13 mouse cellular contexts compared by ENCODE assay signal in genomic region chr10:39163694-39164093, GRCm38 (mm10). TPM values are rescaled to one million over a fixed set of nuclear protein-coding genes. Genes with fewer than 3 reads are reported as not detected.
DNase-seq lines count a peak whose midpoint lies in the region; ATAC-seq and TF ChIP-seq lines count a peak whose summit lies in the region.
"Had no signal": no experiment of that assay in that cellular context is flagged by ENCODE, and none has a peak within 500 bp of the region (broad histone marks: within the 10 kb centered on the region; RNA-seq: fewer than 3 reads in every experiment).

TSS of gene Ccn6 (minus strand) at chr10:39163794.

- intact Hi-C loops in gastrocnemius, adult 2 months (cut with DNase I): no loop called here
- intact Hi-C loops in gastrocnemius, postnatal 36 days (cut with DNase I): no loop called here

- ATAC-seq in lung, embryonic 16.5 days (ENCODE audit: low read depth): no peak
- no peak for ATAC-seq in liver, embryonic 13.5 days (ENCODE audit: low read depth)
- no peak for ATAC-seq in stomach, embryonic 16.5 days (ENCODE audit: insufficient read depth, low FRiP score)

- no peaks in the 10 kb centered on the region; the same call in 1 of the 2 replicates for H3K27me3 ChIP-seq in lung, embryonic 16.5 days (ENCODE audit: control insufficient read depth, insufficient read depth, low read depth, low read length)
- H3K27me3 ChIP-seq in liver, embryonic 13.5 days: peaks cover 36% of the 10 kb centered on the region
- H3K27me3 ChIP-seq in stomach, embryonic 16.5 days (ENCODE audit: control insufficient read depth, insufficient read depth, low read length): no peaks in the 10 kb centered on the region
- H3K27me3 ChIP-seq: hindbrain, embryonic 13.5 days had no signal

- H3K27ac ChIP-seq in gastrocnemius, adult 2 months: peak within 1 kb of the TSS; percentile 69
- no peak within 1 kb of the TSS for H3K27ac ChIP-seq in lung, embryonic 16.5 days (ENCODE audit: low read length)
- H3K27ac ChIP-seq in liver, embryonic 13.5 days: no peak within 1 kb of the TSS
- no peak within 1 kb of the TSS for H3K27ac ChIP-seq in stomach, embryonic 16.5 days (ENCODE audit: low read length)

- peak within 1 kb of the TSS; percentile 55 for H3K4me2 ChIP-seq in lung, embryonic 16.5 days (ENCODE audit: low read depth, low read length)
- peak within 1 kb of the TSS; percentile 40; the same call in 1 of the 2 replicates for H3K4me2 ChIP-seq in liver, embryonic 13.5 days
- peak within 1 kb of the TSS; percentile 39 for H3K4me2 ChIP-seq in stomach, embryonic 16.5 days (ENCODE audit: low read depth, low read length)
- H3K4me2 ChIP-seq: hindbrain, embryonic 13.5 days; midbrain, embryonic 11.5 days had no signal

- H3K9ac ChIP-seq in lung, embryonic 16.5 days (ENCODE audit: low read length): peak within 1 kb of the TSS; percentile 9; the same call in 1 of the 2 replicates
- no peak within 1 kb of the TSS for H3K9ac ChIP-seq in liver, embryonic 13.5 days
- no peak within 1 kb of the TSS; the same call in 1 of the 2 replicates for H3K9ac ChIP-seq in stomach, embryonic 16.5 days (ENCODE audit: low read length)
- H3K9ac ChIP-seq: hindbrain, embryonic 13.5 days had no signal

- DNase-seq in gastrocnemius, adult 2 months: no peak
- DNase-seq in gastrocnemius, postnatal 36 days: no peak
- no peak for DNase-seq in lung, postnatal 25 days (ENCODE audit: low spot score)
- DNase-seq in liver, embryonic 13.5 days: no peak
- DNase-seq in thymus, postnatal 25 days: no peak
- no peak for DNase-seq in ovary, adult 18-20 months (ENCODE audit: low spot score)
- DNase-seq: cerebellum, adult 8-10 months had no signal

- peak within 1 kb of the TSS; percentile 53 for H3K4me3 ChIP-seq in gastrocnemius, adult 2 months
- peak within 1 kb of the TSS; percentile 28 for H3K4me3 ChIP-seq in lung, embryonic 16.5 days (ENCODE audit: low read length)
- H3K4me3 ChIP-seq in liver, embryonic 13.5 days (replicated peaks): no peak within 1 kb of the TSS
- peak within 1 kb of the TSS; percentile 2; the same call in 1 of the 2 replicates for H3K4me3 ChIP-seq in stomach, embryonic 16.5 days (replicated peaks; ENCODE audit: low read length)
- H3K4me3 ChIP-seq: hindbrain, embryonic 13.5 days had no signal

- 81% methylated on average over 10 of the region's 10 CpGs for WGBS in lung, embryonic 16.5 days
- WGBS in liver, embryonic 13.5 days (ENCODE audit: insufficient replicate concordance): 75% methylated on average over 10 of the region's 10 CpGs
- WGBS in stomach, embryonic 16.5 days: 82% methylated on average over 10 of the region's 10 CpGs

- H3K9me3 ChIP-seq in lung, embryonic 16.5 days (ENCODE audit: control insufficient read depth, low read length): no peaks in the 10 kb centered on the region
- no peaks in the 10 kb centered on the region for H3K9me3 ChIP-seq in liver, embryonic 13.5 days (replicated peaks)
- H3K9me3 ChIP-seq in stomach, embryonic 16.5 days (replicated peaks; ENCODE audit: control insufficient read depth, low read length): no peaks in the 10 kb centered on the region
- H3K9me3 ChIP-seq: hindbrain, embryonic 13.5 days had no signal

- H3K4me1 ChIP-seq in lung, embryonic 16.5 days (replicated peaks; ENCODE audit: control insufficient read depth, insufficient read depth, low read length): peaks cover 11% of the 10 kb centered on the region
- no peaks in the 10 kb centered on the region for H3K4me1 ChIP-seq in liver, embryonic 13.5 days (replicated peaks)
- H3K4me1 ChIP-seq in stomach, embryonic 16.5 days (ENCODE audit: control insufficient read depth, insufficient read depth, low read length): 0 out of 2 replicates have a peak, but pooled peaks cover 10% of the 10 kb centered on the region

- TF ChIP-seq CTCF in gastrocnemius, adult 2 months (IDR thresholded peaks at IDR 0.05): no peak

- no peaks in the 10 kb centered on the region for H3K36me3 ChIP-seq in lung, embryonic 16.5 days (ENCODE audit: control insufficient read depth, insufficient read depth, low read length)
- no peaks in the 10 kb centered on the region for H3K36me3 ChIP-seq in liver, embryonic 13.5 days
- no peaks in the 10 kb centered on the region for H3K36me3 ChIP-seq in stomach, embryonic 16.5 days (ENCODE audit: control insufficient read depth, insufficient read depth, low read length)
- H3K36me3 ChIP-seq: hindbrain, embryonic 13.5 days had no signal

RNA-seq across cellular contexts. Expression of gene Ccn6, which starts in this region (rescaled TPM):
- total RNA-seq in gastrocnemius, adult 2 months (2021): not detected
- total RNA-seq in gastrocnemius, postnatal 36 days (2021): not detected
- 0.30 and 0.67 TPM in 2 replicates for polyA plus RNA-seq in lung, embryonic 16.5 days (2015; fragmentation: Nextera tagmentation; extraction: Ambion mirVana)
- 0.13 TPM in 1 of 2 replicates, not detected in the other for polyA plus RNA-seq in liver, embryonic 13.5 days (2015; fragmentation: Nextera tagmentation; extraction: Ambion mirVana)
- polyA plus RNA-seq in stomach, embryonic 16.5 days (2015; fragmentation: Nextera tagmentation; extraction: Ambion mirVana): 0.37 and 0.46 TPM in 2 replicates
- polyA plus RNA-seq: gonadal fat pad, adult 2 months; testis, adult 2 months had no signal
